Mouse (Mus musculus) neural tube, embryonic 15.5 days (tissue): ENCODE results near the gene Mon1a. TPM values are rescaled to one million over a fixed set of nuclear protein-coding genes. Genes with fewer than 3 reads are reported as not detected.

Experiments
- polyA plus RNA-seq: library from polyadenylated mRNA; unstranded; fragments of >200 nt; fragmentation: Nextera tagmentation; extraction: Ambion mirVana; gene quantifications from 2 replicates; pipeline ENCODE4 v1.2.1, GENCODE M21; 2015

Mon1a gene
- polyA plus RNA-seq, 1 experiment from 2014 or later, result 23.0 TPM

Other genes with a start within 250 kb of the Mon1a start
- 35.1 and 35.4 TPM in 2 replicates for gene Slc38a3, start 218.6 kb upstream of the Mon1a start, polyA plus RNA-seq
- 2.5 and 2.9 TPM in 2 replicates for gene Gnat1, start 208.4 kb upstream of the Mon1a start, polyA plus RNA-seq
- 10.2 and 12.5 TPM in 2 replicates for gene Sema3f, start 177.7 kb upstream of the Mon1a start, polyA plus RNA-seq
- gene Rbm5, start 117.2 kb upstream of the Mon1a start, polyA plus RNA-seq, result 229 and 230 TPM in 2 replicates
- gene Rbm6, start 14.9 kb upstream of the Mon1a start, polyA plus RNA-seq, result 85.4 and 86.3 TPM in 2 replicates
- 3.4 and 4.3 TPM in 2 replicates for gene Mst1r, start 18.7 kb downstream of the Mon1a start, polyA plus RNA-seq
- not detected in 2 replicates for gene Actl11, start 40.3 kb downstream of the Mon1a start, polyA plus RNA-seq
- gene Camkv, start 47.5 kb downstream of the Mon1a start, polyA plus RNA-seq, result 43.3 and 49.1 TPM in 2 replicates
- 6.1 and 10.2 TPM in 2 replicates for gene Traip, start 62.0 kb downstream of the Mon1a start, polyA plus RNA-seq
- gene Uba7, start 87.4 kb downstream of the Mon1a start, polyA plus RNA-seq, result 5.6 and 23.0 TPM in 2 replicates
- gene Gm20661, start 94.9 kb downstream of the Mon1a start, polyA plus RNA-seq, result 1.2 and 3.1 TPM in 2 replicates
- gene Inka1, start 97.7 kb downstream of the Mon1a start, polyA plus RNA-seq, result 21.0 and 30.4 TPM in 2 replicates
- 1.5 and 3.5 TPM in 2 replicates for gene Cdhr4, start 104.3 kb downstream of the Mon1a start, polyA plus RNA-seq
- gene Gm20662, start 108.2 kb downstream of the Mon1a start, polyA plus RNA-seq, result 0.59 and 1.1 TPM in 2 replicates
- gene Ip6k1, start 114.3 kb downstream of the Mon1a start, polyA plus RNA-seq, result 88.6 and 99.1 TPM in 2 replicates
- gene Gmppb, start 161.1 kb downstream of the Mon1a start, polyA plus RNA-seq, result 22.0 and 28.9 TPM in 2 replicates
- 2.2 and 2.8 TPM in 2 replicates for gene Amigo3, start 165.0 kb downstream of the Mon1a start, polyA plus RNA-seq
- gene Mst1, start 192.3 kb downstream of the Mon1a start, polyA plus RNA-seq, result 0.50 TPM in 1 of 2 replicates, not detected in the other
- gene Rnf123, start 195.2 kb downstream of the Mon1a start, polyA plus RNA-seq, result 44.3 and 51.6 TPM in 2 replicates
- gene Apeh, start 206.5 kb downstream of the Mon1a start, polyA plus RNA-seq, result 52.3 and 53.5 TPM in 2 replicates